Mouse (Mus musculus): ENCODE measurements at regions not wholly inside any gene's neighbourhood (a gene's known extent, or its start where the extent isn't known, plus 50 kb on each side); places are given as distances from the start of the nearest gene placed in this dataset.
A peak's percentile ranks its signal among the peaks of the same experiment; 100 is the strongest.

DNA sequence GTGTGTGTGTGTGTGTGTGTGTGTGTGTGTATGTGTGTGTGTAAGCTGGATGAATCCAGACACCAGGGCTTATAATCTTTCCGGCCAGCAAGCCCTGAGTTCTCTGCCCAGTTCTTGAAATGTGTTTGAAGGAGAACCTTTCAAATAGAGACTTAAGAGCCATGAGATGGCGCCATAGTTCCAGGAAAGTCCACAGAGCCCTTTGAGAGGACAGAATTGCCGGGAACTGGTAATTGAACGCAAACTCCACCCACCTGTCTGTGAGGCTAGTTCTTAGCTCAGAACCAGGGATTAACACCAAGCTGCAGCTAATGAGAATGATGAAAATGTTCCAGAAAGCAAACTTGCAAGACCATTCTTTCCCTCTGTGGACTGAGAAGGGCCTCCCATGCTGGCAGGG lies 72.2 kb downstream of the Trim42 start:
- Histone ChIP-seq H3ac (ENCODE audit: control insufficient read depth, insufficient read length) (no peak overlapping the region), H3K79me2 (ENCODE audit: control insufficient read depth, insufficient read depth) (no peaks in the 10 kb centered on the region), H3K27me3 (ENCODE audit: control insufficient read depth, insufficient read depth, insufficient read length) (no peaks in the 10 kb centered on the region), H3K4me2 (ENCODE audit: low read depth) (no peak overlapping the region), H3K4me3 (no peak overlapping the region), H3K36me3 (ENCODE audit: control insufficient read depth, insufficient read depth) (no peaks in the 10 kb centered on the region)
- TF ChIP-seq MYOD1 (IDR thresholded peaks at IDR 0.05; ENCODE audit: control insufficient read depth in 1 of 3, insufficient read length in 2 of 3, low read depth in 2 of 3) (no peak), REST (IDR thresholded peaks at IDR 0.05; ENCODE audit: insufficient read depth, insufficient read length) (no peak), SRF (IDR thresholded peaks at IDR 0.05; ENCODE audit: control insufficient read depth, insufficient read length, low read depth) (no peak), MAX (IDR thresholded peaks at IDR 0.05; ENCODE audit: low read depth) (no peak), TCF3 (IDR thresholded peaks at IDR 0.05; ENCODE audit: insufficient read length, low read depth) (no peak), CEBPB (IDR thresholded peaks at IDR 0.05; ENCODE audit: insufficient read depth, poor library complexity, severe bottlenecking) (no peak), USF1 (IDR thresholded peaks at IDR 0.05; ENCODE audit: low read depth) (no peak), POLR2AphosphoS2 (IDR thresholded peaks at IDR 0.05; ENCODE audit: insufficient read length, low read depth) (no peak), TCF12 (IDR thresholded peaks at IDR 0.05; ENCODE audit: insufficient read depth, poor library complexity, severe bottlenecking) (no peak), MYOG (IDR thresholded peaks at IDR 0.05; ENCODE audit: control insufficient read depth in 1 of 3, insufficient read depth in 1 of 3, insufficient read length in 2 of 3, low read depth in 2 of 3) (no peak), POLR2A (IDR thresholded peaks at IDR 0.05; ENCODE audit: insufficient read length, low read depth) (no peak), E2F4 (IDR thresholded peaks at IDR 0.05; ENCODE audit: insufficient read depth) (no peak)

DNA sequence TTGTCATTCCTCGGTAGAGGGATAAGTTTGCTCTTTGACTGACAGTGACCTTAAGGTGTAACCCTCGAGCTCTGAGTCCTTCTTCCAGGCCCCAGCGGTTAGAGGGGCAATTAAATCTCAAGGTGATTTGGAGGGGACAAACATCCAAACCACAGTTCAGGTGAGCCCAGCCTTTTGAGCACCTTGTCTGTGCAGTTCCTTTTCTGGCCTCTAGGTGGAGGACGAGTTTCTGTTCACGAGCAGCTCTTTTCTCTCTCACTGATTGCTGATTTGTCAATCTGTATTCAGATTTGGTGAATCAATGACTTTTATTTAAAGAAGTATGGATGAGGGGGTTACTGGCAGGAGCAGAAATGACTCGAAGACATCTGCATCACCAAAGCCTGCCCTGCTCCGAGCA lies 74.0 kb downstream of the Trim42 start:
- H3K4me3 ChIP-seq = no peak overlapping the region
- H3K36me3 ChIP-seq (ENCODE audit: control insufficient read depth, insufficient read depth) = no peaks in the 10 kb centered on the region
- no peak overlapping the region for H3ac ChIP-seq (ENCODE audit: control insufficient read depth, insufficient read length)
- TF ChIP-seq E2F4 (IDR thresholded peaks at IDR 0.05; ENCODE audit: insufficient read depth) (no peak), MYOG (IDR thresholded peaks at IDR 0.05; ENCODE audit: control insufficient read depth in 1 of 3, insufficient read depth in 1 of 3, insufficient read length in 2 of 3, low read depth in 2 of 3) (no peak), TCF12 (IDR thresholded peaks at IDR 0.05; ENCODE audit: insufficient read depth, poor library complexity, severe bottlenecking) (no peak)
- H3K4me2 ChIP-seq (ENCODE audit: low read depth) = no peak overlapping the region
- no peaks in the 10 kb centered on the region for H3K27me3 ChIP-seq (ENCODE audit: control insufficient read depth, insufficient read depth, insufficient read length)
- H3K79me2 ChIP-seq (ENCODE audit: control insufficient read depth, insufficient read depth) = no peaks in the 10 kb centered on the region

GRCm38 (mm10) chr9:97291870-97292269 lies 77.9 kb downstream of the Trim42 start:
- Histone ChIP-seq H3ac (ENCODE audit: control insufficient read depth, insufficient read length) (no peak overlapping the region), H3K36me3 (ENCODE audit: control insufficient read depth, insufficient read depth) (no peaks in the 10 kb centered on the region), H3K79me2 (ENCODE audit: control insufficient read depth, insufficient read depth) (no peaks in the 10 kb centered on the region), H3K4me2 (ENCODE audit: low read depth) (no peak overlapping the region), H3K27me3 (ENCODE audit: control insufficient read depth, insufficient read depth, insufficient read length) (no peaks in the 10 kb centered on the region), H3K4me3 (no peak overlapping the region)
- TF ChIP-seq POLR2A (IDR thresholded peaks at IDR 0.05; ENCODE audit: insufficient read length, low read depth) = no peak
- TF ChIP-seq SRF (IDR thresholded peaks at IDR 0.05; ENCODE audit: control insufficient read depth, insufficient read length, low read depth) = no peak
- TF ChIP-seq E2F4 (IDR thresholded peaks at IDR 0.05; ENCODE audit: insufficient read depth) = no peak
- no peak for TF ChIP-seq MAX (IDR thresholded peaks at IDR 0.05; ENCODE audit: low read depth)
- no peak for TF ChIP-seq POLR2AphosphoS2 (IDR thresholded peaks at IDR 0.05; ENCODE audit: insufficient read length, low read depth)
- TF ChIP-seq TCF3 (IDR thresholded peaks at IDR 0.05; ENCODE audit: insufficient read length, low read depth) = no peak
- TF ChIP-seq CEBPB (IDR thresholded peaks at IDR 0.05; ENCODE audit: insufficient read depth, poor library complexity, severe bottlenecking) = no peak
- no peak for TF ChIP-seq MYOD1 (IDR thresholded peaks at IDR 0.05; ENCODE audit: control insufficient read depth in 1 of 3, insufficient read length in 2 of 3, low read depth in 2 of 3)
- no peak for TF ChIP-seq REST (IDR thresholded peaks at IDR 0.05; ENCODE audit: insufficient read depth, insufficient read length)
- TF ChIP-seq TCF12 (IDR thresholded peaks at IDR 0.05; ENCODE audit: insufficient read depth, poor library complexity, severe bottlenecking) = no peak
- TF ChIP-seq USF1 (IDR thresholded peaks at IDR 0.05; ENCODE audit: low read depth) = no peak
- no peak for TF ChIP-seq MYOG (IDR thresholded peaks at IDR 0.05; ENCODE audit: control insufficient read depth in 1 of 3, insufficient read depth in 1 of 3, insufficient read length in 2 of 3, low read depth in 2 of 3)

DNA sequence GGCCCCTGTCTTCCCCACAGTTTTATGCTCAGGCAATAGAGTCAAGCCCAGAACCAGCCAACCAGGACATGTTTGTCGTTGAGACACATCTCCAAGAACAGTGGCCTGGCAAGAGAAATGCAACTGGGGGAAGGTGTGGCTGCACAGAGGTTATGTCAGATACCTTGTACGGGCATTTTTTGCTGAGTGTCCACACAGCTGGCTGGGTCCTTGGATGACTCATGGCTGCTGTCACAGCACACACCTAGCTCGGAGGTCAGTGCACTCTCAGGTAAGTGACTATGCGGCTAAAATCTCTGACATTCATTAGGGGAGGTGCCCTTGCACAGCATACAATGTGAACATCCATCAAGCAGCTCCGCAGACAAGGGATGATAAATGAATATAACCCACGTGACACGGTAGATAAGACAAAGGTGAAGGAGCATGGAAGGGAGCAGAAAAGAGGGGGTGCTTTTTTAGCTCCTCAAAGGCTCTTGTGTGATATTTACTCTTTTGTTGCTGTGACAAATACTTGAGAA lies 85.4 kb downstream of the Trim42 start:
- Histone ChIP-seq H3K27me3 (ENCODE audit: control insufficient read depth, insufficient read depth, insufficient read length) (no peaks in the 10 kb centered on the region), H3K4me2 (ENCODE audit: low read depth) (no peak overlapping the region), H3K79me2 (ENCODE audit: control insufficient read depth, insufficient read depth) (no peaks in the 10 kb centered on the region), H3ac (ENCODE audit: control insufficient read depth, insufficient read length) (no peak overlapping the region), H3K36me3 (ENCODE audit: control insufficient read depth, insufficient read depth) (peaks cover 3% of the 10 kb centered on the region), H3K4me3 (no peak overlapping the region)
- TF ChIP-seq MYOD1 (IDR thresholded peaks at IDR 0.05; ENCODE audit: control insufficient read depth in 1 of 3, insufficient read length in 2 of 3, low read depth in 2 of 3) = no peak
- no peak for TF ChIP-seq POLR2AphosphoS2 (IDR thresholded peaks at IDR 0.05; ENCODE audit: insufficient read length, low read depth)
- TF ChIP-seq SRF (IDR thresholded peaks at IDR 0.05; ENCODE audit: control insufficient read depth, insufficient read length, low read depth) = no peak
- TF ChIP-seq CEBPB (IDR thresholded peaks at IDR 0.05; ENCODE audit: insufficient read depth, poor library complexity, severe bottlenecking) = no peak
- TF ChIP-seq TCF3 (IDR thresholded peaks at IDR 0.05; ENCODE audit: insufficient read length, low read depth) = no peak
- TF ChIP-seq TCF12 (IDR thresholded peaks at IDR 0.05; ENCODE audit: insufficient read depth, poor library complexity, severe bottlenecking) = no peak
- no peak for TF ChIP-seq USF1 (IDR thresholded peaks at IDR 0.05; ENCODE audit: low read depth)
- TF ChIP-seq MAX (IDR thresholded peaks at IDR 0.05; ENCODE audit: low read depth) = no peak
- TF ChIP-seq MYOG (IDR thresholded peaks at IDR 0.05; ENCODE audit: control insufficient read depth in 1 of 3, insufficient read depth in 1 of 3, insufficient read length in 2 of 3, low read depth in 2 of 3) = no peak
- TF ChIP-seq POLR2A (IDR thresholded peaks at IDR 0.05; ENCODE audit: insufficient read length, low read depth) = no peak
- TF ChIP-seq REST (IDR thresholded peaks at IDR 0.05; ENCODE audit: insufficient read depth, insufficient read length) = no peak
- TF ChIP-seq E2F4 (IDR thresholded peaks at IDR 0.05; ENCODE audit: insufficient read depth) = no peak

DNA sequence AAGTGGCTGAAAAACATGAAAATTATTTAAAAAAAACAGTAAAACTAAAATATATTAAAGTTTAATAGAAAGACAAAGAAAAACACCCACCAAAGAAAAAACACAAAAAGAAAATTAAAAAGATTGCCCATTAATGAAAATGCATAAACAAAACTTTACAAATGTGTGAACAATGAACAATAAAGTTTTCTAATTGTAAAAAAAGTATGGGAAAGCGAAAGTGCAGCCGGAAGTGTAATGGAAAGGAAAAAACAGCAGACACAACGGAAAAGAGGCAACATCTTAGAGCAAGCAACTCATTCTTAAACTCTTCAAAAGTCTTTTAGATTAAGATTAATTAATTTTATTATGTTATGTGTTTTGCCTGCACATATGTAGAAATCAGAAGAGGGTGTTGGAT lies 87.7 kb downstream of the Trim42 start:
- Histone ChIP-seq H3ac (ENCODE audit: control insufficient read depth, insufficient read length) (no peak overlapping the region), H3K36me3 (ENCODE audit: control insufficient read depth, insufficient read depth) (peaks cover 8% of the 10 kb centered on the region), H3K4me2 (ENCODE audit: low read depth) (peak overlapping the region; percentile 62), H3K4me3 (no peak overlapping the region), H3K79me2 (ENCODE audit: control insufficient read depth, insufficient read depth) (peaks cover 2% of the 10 kb centered on the region), H3K27me3 (ENCODE audit: control insufficient read depth, insufficient read depth, insufficient read length) (no peaks in the 10 kb centered on the region)
- TF ChIP-seq E2F4 (IDR thresholded peaks at IDR 0.05; ENCODE audit: insufficient read depth) (no peak), TCF12 (IDR thresholded peaks at IDR 0.05; ENCODE audit: insufficient read depth, poor library complexity, severe bottlenecking) (no peak), USF1 (IDR thresholded peaks at IDR 0.05; ENCODE audit: low read depth) (no peak), MYOG (IDR thresholded peaks at IDR 0.05; ENCODE audit: control insufficient read depth in 1 of 3, insufficient read depth in 1 of 3, insufficient read length in 2 of 3, low read depth in 2 of 3) (no peak), REST (IDR thresholded peaks at IDR 0.05; ENCODE audit: insufficient read depth, insufficient read length) (no peak), MYOD1 (IDR thresholded peaks at IDR 0.05; ENCODE audit: control insufficient read depth in 1 of 3, insufficient read length in 2 of 3, low read depth in 2 of 3) (no peak), POLR2AphosphoS2 (IDR thresholded peaks at IDR 0.05; ENCODE audit: insufficient read length, low read depth) (no peak), CEBPB (IDR thresholded peaks at IDR 0.05; ENCODE audit: insufficient read depth, poor library complexity, severe bottlenecking) (no peak), POLR2A (IDR thresholded peaks at IDR 0.05; ENCODE audit: insufficient read length, low read depth) (no peak), TCF3 (IDR thresholded peaks at IDR 0.05; ENCODE audit: insufficient read length, low read depth) (no peak), SRF (IDR thresholded peaks at IDR 0.05; ENCODE audit: control insufficient read depth, insufficient read length, low read depth) (no peak), MAX (IDR thresholded peaks at IDR 0.05; ENCODE audit: low read depth) (no peak)
